Mouse (Mus musculus) limb, embryonic 12.5 days (tissue): ENCODE measurements around the gene Usp49. TPM values are rescaled to one million over a fixed set of nuclear protein-coding genes. Genes with fewer than 3 reads are reported as not detected.
"Not testable (repeated sequence)": the region's sequence is repeated elsewhere in the genome, so short reads cannot be mapped to it uniquely, and the experiment has no call there.

ENCODE experiments used
- ATAC-seq: fragments of 200-750 bp; cut with Nextera tagmentation; 2 replicates; pipeline ENCODE4 v1.8.0; 2017; ENCODE audit warnings: low read depth, moderate TSS enrichment; ENCODE audit not compliant: insufficient number of reproducible peaks, insufficient read depth, low FRiP score, low TSS enrichment
- H3K27ac ChIP-seq: fragments of 300-500 bp; sonication (generic); 2 replicates; pipeline ENCODE4 v1.5.1; 2016; ENCODE audit warnings: mild to moderate bottlenecking, moderate library complexity
- H3K27me3 ChIP-seq: fragments of 300-500 bp; sonication (generic); 2 replicates; pipeline ENCODE4 v1.6.1; 2016; ENCODE audit warnings: mild to moderate bottlenecking, moderate library complexity
- H3K36me3 ChIP-seq: fragments of 300-500 bp; sonication (generic); 2 replicates; pipeline ENCODE4 v1.6.1; 2016; ENCODE audit warnings: mild to moderate bottlenecking, moderate library complexity
- H3K4me1 ChIP-seq: fragments of 300-500 bp; sonication (generic); replicated peaks from 2 replicates; pipeline ENCODE4 v1.6.1; 2016
- H3K4me2 ChIP-seq: fragments of 300-500 bp; sonication (generic); 2 replicates; pipeline ENCODE4 v1.6.1; 2016; ENCODE audit warnings: mild to moderate bottlenecking, moderate library complexity
- H3K4me3 ChIP-seq: fragments of 300-500 bp; sonication (generic); replicated peaks from 2 replicates; pipeline ENCODE4 v1.5.1; 2016; ENCODE audit warnings: mild to moderate bottlenecking
- H3K9ac ChIP-seq: fragments of 300-500 bp; sonication (generic); replicated peaks from 2 replicates; pipeline ENCODE4 v1.6.1; 2016; ENCODE audit warnings: mild to moderate bottlenecking, moderate library complexity
- H3K9me3 ChIP-seq: fragments of 300-500 bp; sonication (generic); 2 replicates; pipeline ENCODE4 v1.6.1; 2016; ENCODE audit warnings: mild to moderate bottlenecking, moderate library complexity
- WGBS: fragments of 180-500 bp; shearing (Covaris S2); methylation state at CpG from one replicate; pipeline ENCODE4 v1.1.7; 2016; 5-methylcytosine and 5-hydroxymethylcytosine counted together
- polyA plus RNA-seq: library from polyadenylated mRNA; unstranded; fragments of >200 nt; fragmentation: Nextera tagmentation; extraction: Ambion mirVana; gene quantifications from 2 replicates; pipeline ENCODE4 v1.2.1, GENCODE M21; 2016

Usp49 gene
- polyA plus RNA-seq, 1 experiment from 2014 or later = 8.9 TPM

- Histone ChIP-seq H3K4me1 (peaks cover 30% of the 10 kb centered on the region), H3K9ac (peak overlapping the region; percentile 89), H3K36me3 (peaks cover 55% of the 10 kb centered on the region), H3K4me3 (peak overlapping the region; percentile 70), H3K9me3 (no peaks in the 10 kb centered on the region), H3K4me2 (peak overlapping the region; percentile 85), H3K27ac (peak overlapping the region; percentile 98; the same call in 1 of the 2 replicates), H3K27me3 (no peaks in the 10 kb centered on the region)
- no peak for ATAC-seq
- 61% methylated on average over 5 of the region's 5 CpGs for WGBS
Measured at GRCm38 (mm10) chr17:47596839-47597164, 33.7 kb upstream of the Usp49 start.

- Histone ChIP-seq H3K27me3 (no peaks in the 10 kb centered on the region), H3K36me3 (peaks cover 60% of the 10 kb centered on the region), H3K4me3 (peak overlapping the region; percentile 70), H3K4me1 (peaks cover 30% of the 10 kb centered on the region), H3K27ac (peak overlapping the region; percentile 98), H3K9me3 (no peaks in the 10 kb centered on the region), H3K4me2 (peak overlapping the region; percentile 85), H3K9ac (peak overlapping the region; percentile 89)
- 56% methylated on average over 13 of the region's 13 CpGs for WGBS
- ATAC-seq = no peak
Measured at GRCm38 (mm10) chr17:47597261-47597660, 33.2 kb upstream of the Usp49 start.

- Histone ChIP-seq H3K9ac (no peak overlapping the region), H3K36me3 (peaks cover 67% of the 10 kb centered on the region), H3K4me3 (peak overlapping the region; percentile 70; the same call in 1 of the 2 replicates), H3K27me3 (no peaks in the 10 kb centered on the region), H3K27ac (peak overlapping the region; percentile 98; the same call in 1 of the 2 replicates), H3K4me2 (peak overlapping the region; percentile 85), H3K9me3 (no peaks in the 10 kb centered on the region), H3K4me1 (peaks cover 25% of the 10 kb centered on the region)
- WGBS = 32% methylated on average over 10 of the region's 10 CpGs
- ATAC-seq = no peak
Measured at GRCm38 (mm10) chr17:47597838-47598579, 32.5 kb upstream of the Usp49 start.

- not testable (repeated sequence) for H3K4me3 ChIP-seq, ATAC-seq, H3K27me3 ChIP-seq, H3K4me2 ChIP-seq, H3K9me3 ChIP-seq, H3K9ac ChIP-seq
- Histone ChIP-seq H3K36me3 (peaks cover 69% of the 10 kb centered on the region), H3K27ac (0 out of 2 replicates have a peak overlapping the region, but pooled peaks have one; percentile 9), H3K4me1 (peaks cover 24% of the 10 kb centered on the region)
- 88% methylated on average over 10 of the region's 10 CpGs for WGBS
Measured at GRCm38 (mm10) chr17:47598580-47599304, 31.7 kb upstream of the Usp49 start.

- no peak for ATAC-seq
- Histone ChIP-seq H3K36me3 (peaks cover 79% of the 10 kb centered on the region), H3K4me1 (peaks cover 24% of the 10 kb centered on the region), H3K27ac (no peak overlapping the region), H3K9me3 (no peaks in the 10 kb centered on the region), H3K4me3 (no peak overlapping the region), H3K4me2 (no peak overlapping the region), H3K9ac (no peak overlapping the region), H3K27me3 (no peaks in the 10 kb centered on the region)
- 82% methylated on average over 11 of the region's 11 CpGs for WGBS
Measured at GRCm38 (mm10) chr17:47599511-47600297, 30.8 kb upstream of the Usp49 start.

DNA sequence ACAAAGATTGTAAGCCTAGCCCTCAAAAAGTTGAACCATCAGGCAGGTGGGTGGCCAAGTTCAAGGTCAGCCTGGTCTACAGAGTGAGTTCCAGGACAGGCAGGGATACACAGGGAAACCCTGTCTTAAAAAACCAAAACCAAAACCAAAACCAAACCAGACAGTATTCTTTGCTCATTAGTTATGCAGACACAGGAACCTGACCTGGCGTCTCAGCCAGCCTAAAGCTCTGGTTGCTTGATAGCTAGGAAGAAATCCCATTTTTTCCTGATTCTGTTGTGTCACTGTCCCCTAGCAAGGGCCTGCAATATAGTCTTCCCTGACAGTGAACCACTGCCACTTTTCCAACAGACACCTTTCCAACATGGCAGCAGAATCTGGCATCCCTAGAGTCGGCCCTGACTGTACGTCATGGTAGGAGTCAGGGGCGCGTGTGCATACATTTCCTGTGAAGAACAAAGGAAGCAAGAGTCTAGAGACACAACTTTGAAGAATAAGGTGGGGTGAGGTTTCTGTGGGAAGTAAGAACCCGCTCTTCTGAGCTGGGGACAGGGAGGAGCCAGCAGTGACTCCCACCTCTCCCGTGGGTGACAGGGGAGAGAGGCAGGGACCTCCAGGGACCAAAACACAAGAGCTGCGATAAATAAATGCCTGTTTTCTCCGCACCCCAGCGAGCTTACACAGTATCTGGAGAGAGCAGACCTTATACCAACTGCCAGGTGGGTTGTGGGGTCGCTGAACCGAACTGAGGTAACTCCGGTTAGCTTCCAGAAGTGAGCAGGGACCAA, 29.7 kb upstream of the Usp49 start:
- Histone ChIP-seq H3K4me3 (no peak overlapping the region), H3K27me3 (no peaks in the 10 kb centered on the region), H3K9me3 (no peaks in the 10 kb centered on the region), H3K27ac (0 out of 2 replicates have a peak overlapping the region, but pooled peaks have one; percentile 35), H3K4me1 (peaks cover 23% of the 10 kb centered on the region), H3K36me3 (peaks cover 90% of the 10 kb centered on the region), H3K4me2 (no peak overlapping the region), H3K9ac (no peak overlapping the region)
- no peak for ATAC-seq
- WGBS = 89% methylated on average over 13 of the region's 13 CpGs

- Histone ChIP-seq H3K27me3 (no peaks in the 10 kb centered on the region), H3K27ac (no peak overlapping the region), H3K4me1 (peaks cover 18% of the 10 kb centered on the region), H3K4me2 (no peak overlapping the region), H3K9ac (no peak overlapping the region), H3K36me3 (peaks cover 94% of the 10 kb centered on the region), H3K9me3 (no peaks in the 10 kb centered on the region), H3K4me3 (no peak overlapping the region)
- no peak for ATAC-seq
- 90% methylated on average over 10 of the region's 10 CpGs for WGBS
Measured at GRCm38 (mm10) chr17:47601389-47601755, 29.1 kb upstream of the Usp49 start.

- H3K27me3 ChIP-seq = no peaks in the 10 kb centered on the region
- H3K9me3 ChIP-seq = no peaks in the 10 kb centered on the region
- H3K27ac ChIP-seq = no peak overlapping the region
- H3K4me2 ChIP-seq = no peak overlapping the region
- 92% methylated on average over 11 of the region's 11 CpGs for WGBS
- ATAC-seq = no peak
- H3K9ac ChIP-seq = no peak overlapping the region
- H3K36me3 ChIP-seq = peaks cover 94% of the 10 kb centered on the region
- no peak overlapping the region for H3K4me3 ChIP-seq
- H3K4me1 ChIP-seq = peaks cover 8% of the 10 kb centered on the region
Measured at GRCm38 (mm10) chr17:47602289-47602688, 28.2 kb upstream of the Usp49 start.

GRCm38 (mm10) chr17:47606220-47606619, 24.3 kb upstream of the Usp49 start:
- no peaks in the 10 kb centered on the region for H3K27me3 ChIP-seq
- peaks cover 10% of the 10 kb centered on the region for H3K4me1 ChIP-seq
- no peak overlapping the region for H3K4me3 ChIP-seq
- 80% methylated on average over 5 of the region's 5 CpGs for WGBS
- no peak overlapping the region for H3K27ac ChIP-seq
- H3K9ac ChIP-seq = no peak overlapping the region
- ATAC-seq = no peak
- H3K4me2 ChIP-seq = no peak overlapping the region
- H3K9me3 ChIP-seq = no peaks in the 10 kb centered on the region
- peaks cover 71% of the 10 kb centered on the region for H3K36me3 ChIP-seq

- Histone ChIP-seq H3K4me3 (no peak overlapping the region), H3K4me2 (no peak overlapping the region), H3K36me3 (peaks cover 61% of the 10 kb centered on the region), H3K27me3 (no peaks in the 10 kb centered on the region), H3K9me3 (no peaks in the 10 kb centered on the region), H3K9ac (no peak overlapping the region), H3K27ac (no peak overlapping the region), H3K4me1 (peaks cover 21% of the 10 kb centered on the region)
- no peak for ATAC-seq
- 92% methylated on average over 4 of the region's 4 CpGs for WGBS
Measured at GRCm38 (mm10) chr17:47609182-47609581, 21.3 kb upstream of the Usp49 start.
